Mouse (Mus musculus): ENCODE results near the gene Iqcf5.

Iqcf5 gene

GRCm38 (mm10) chr9:106514273-106514672 lies at the start of gene Iqcf5:
Iqcf5 (plus strand) TSS chr9:106514573.
- in situ Hi-C loops (cut with MboI; ENCODE audit: low sequenced_read_pairs), result no loop called here

- in situ Hi-C loops (cut with MboI; ENCODE audit: low sequenced_read_pairs), result no loop called here
Observed at GRCm38 (mm10) chr9:106464751-106465541, 49.4 kb upstream of the Iqcf5 start.

- in situ Hi-C loops (cut with MboI; ENCODE audit: low sequenced_read_pairs), result no loop called here
Observed at GRCm38 (mm10) chr9:106465571-106466200, 48.7 kb upstream of the Iqcf5 start, which contains the start of gene Gpr62. Gpr62 (minus strand) TSS chr9:106465938.

- in situ Hi-C loops (cut with MboI; ENCODE audit: low sequenced_read_pairs), result no loop called here
Observed at GRCm38 (mm10) chr9:106466721-106467120, 47.7 kb upstream of the Iqcf5 start.

- in situ Hi-C loops (cut with MboI; ENCODE audit: low sequenced_read_pairs), result no loop called here
Observed at GRCm38 (mm10) chr9:106467746-106468145, 46.6 kb upstream of the Iqcf5 start.

- in situ Hi-C loops (cut with MboI; ENCODE audit: low sequenced_read_pairs), result no loop called here
Observed at GRCm38 (mm10) chr9:106469317-106469716, 45.1 kb upstream of the Iqcf5 start.

- in situ Hi-C loops (cut with MboI; ENCODE audit: low sequenced_read_pairs), result no loop called here
Observed at GRCm38 (mm10) chr9:106469776-106470175, 44.6 kb upstream of the Iqcf5 start.

GRCm38 (mm10) chr9:106470991-106471750 lies 43.2 kb upstream of the Iqcf5 start:
- in situ Hi-C loops (cut with MboI; ENCODE audit: low sequenced_read_pairs), result no loop called here

- in situ Hi-C loops (cut with MboI; ENCODE audit: low sequenced_read_pairs), result no loop called here
Observed at GRCm38 (mm10) chr9:106471892-106472291, 42.5 kb upstream of the Iqcf5 start.

GRCm38 (mm10) chr9:106472321-106472720 lies 42.1 kb upstream of the Iqcf5 start:
- in situ Hi-C loops (cut with MboI; ENCODE audit: low sequenced_read_pairs), result no loop called here

GRCm38 (mm10) chr9:106473081-106473752 lies 41.2 kb upstream of the Iqcf5 start:
- in situ Hi-C loops (cut with MboI; ENCODE audit: low sequenced_read_pairs), result no loop called here

GRCm38 (mm10) chr9:106473753-106474105 lies 40.6 kb upstream of the Iqcf5 start:
- in situ Hi-C loops (cut with MboI; ENCODE audit: low sequenced_read_pairs), result no loop called here

GRCm38 (mm10) chr9:106474456-106474855 lies 39.9 kb upstream of the Iqcf5 start:
- in situ Hi-C loops (cut with MboI; ENCODE audit: low sequenced_read_pairs), result no loop called here

- in situ Hi-C loops (cut with MboI; ENCODE audit: low sequenced_read_pairs), result no loop called here
Observed at GRCm38 (mm10) chr9:106475046-106475445, 39.3 kb upstream of the Iqcf5 start.

GRCm38 (mm10) chr9:106475663-106476001 lies 38.7 kb upstream of the Iqcf5 start, which contains the start of gene Rrp9:
Rrp9 (plus strand) TSS chr9:106475963.
- in situ Hi-C loops (cut with MboI; ENCODE audit: low sequenced_read_pairs), result no loop called here

GRCm38 (mm10) chr9:106476002-106476923 lies 38.1 kb upstream of the Iqcf5 start:
- in situ Hi-C loops (cut with MboI; ENCODE audit: low sequenced_read_pairs), result no loop called here

GRCm38 (mm10) chr9:106476924-106477484 lies 37.4 kb upstream of the Iqcf5 start, which contains the start of gene Parp3:
Parp3 (minus strand) TSS chr9:106476949.
- in situ Hi-C loops (cut with MboI; ENCODE audit: low sequenced_read_pairs), result no loop called here

- in situ Hi-C loops (cut with MboI; ENCODE audit: low sequenced_read_pairs), result no loop called here
Observed at GRCm38 (mm10) chr9:106477649-106478048, 36.7 kb upstream of the Iqcf5 start.

GRCm38 (mm10) chr9:106478101-106478500 lies 36.3 kb upstream of the Iqcf5 start:
- in situ Hi-C loops (cut with MboI; ENCODE audit: low sequenced_read_pairs), result no loop called here

GRCm38 (mm10) chr9:106480541-106480940 lies 33.8 kb upstream of the Iqcf5 start:
- in situ Hi-C loops (cut with MboI; ENCODE audit: low sequenced_read_pairs), result no loop called here
